Mouse (Mus musculus): ENCODE data around the gene 4930402F06Rik. TPM values are rescaled to one million over a fixed set of nuclear protein-coding genes. Genes with fewer than 3 reads are reported as not detected.
A peak's percentile ranks its signal among the peaks of the same experiment; 100 is the strongest.

4930402F06Rik gene
- polyA plus RNA-seq, 1 experiment from 2014 or later: not detected

- H3K36me3 ChIP-seq (ENCODE audit: insufficient read depth, low read length): no peaks in the 10 kb centered on the region
- H3K4me1 ChIP-seq (replicated peaks; ENCODE audit: insufficient read depth, low read length): peaks cover 48% of the 10 kb centered on the region
- WGBS: 78% methylated on average over 6 of the region's 6 CpGs
- H3K27ac ChIP-seq: no peak overlapping the region
- DNase-seq (ENCODE audit: low spot score): no peak
- TF ChIP-seq CTCF (IDR thresholded peaks at IDR 0.05; ENCODE audit: low read depth): no peak
- no peak overlapping the region for H3K4me2 ChIP-seq (ENCODE audit: low read length)
- no peaks in the 10 kb centered on the region for H3K9me3 ChIP-seq (replicated peaks; ENCODE audit: low read length)
- H3K9ac ChIP-seq (ENCODE audit: low read depth, low read length): no peak overlapping the region
- ATAC-seq (replicated peaks; ENCODE audit: low FRiP score, low read depth): no peak
- H3K27me3 ChIP-seq (ENCODE audit: insufficient read depth, low read length): no peaks in the 10 kb centered on the region
- H3K4me3 ChIP-seq (replicated peaks; ENCODE audit: low read depth, low read length): no peak overlapping the region
Observed at GRCm38 (mm10) chr2:35442079-35442478, 45.1 kb upstream of the 4930402F06Rik start.

GRCm38 (mm10) chr2:35441419-35441818 is 44.4 kb upstream of the 4930402F06Rik start:
- Histone ChIP-seq H3K9ac (ENCODE audit: low read depth, low read length) (no peak overlapping the region), H3K4me2 (ENCODE audit: low read length) (no peak overlapping the region), H3K27me3 (ENCODE audit: insufficient read depth, low read length) (no peaks in the 10 kb centered on the region), H3K4me3 (replicated peaks; ENCODE audit: low read depth, low read length) (no peak overlapping the region), H3K27ac (no peak overlapping the region), H3K36me3 (ENCODE audit: insufficient read depth, low read length) (no peaks in the 10 kb centered on the region), H3K4me1 (replicated peaks; ENCODE audit: insufficient read depth, low read length) (peaks cover 42% of the 10 kb centered on the region), H3K9me3 (replicated peaks; ENCODE audit: low read length) (no peaks in the 10 kb centered on the region)
- TF ChIP-seq CTCF (IDR thresholded peaks at IDR 0.05; ENCODE audit: low read depth): no peak
- DNase-seq (ENCODE audit: low spot score): peak; percentile 47
- 64% methylated on average over 6 of the region's 6 CpGs for WGBS
- no peak for ATAC-seq (replicated peaks; ENCODE audit: low FRiP score, low read depth)

GRCm38 (mm10) chr2:35440480-35440879 is 43.5 kb upstream of the 4930402F06Rik start:
- H3K4me1 ChIP-seq (replicated peaks; ENCODE audit: insufficient read depth, low read length): peaks cover 32% of the 10 kb centered on the region
- no peak for TF ChIP-seq CTCF (IDR thresholded peaks at IDR 0.05; ENCODE audit: low read depth)
- H3K9ac ChIP-seq (ENCODE audit: low read depth, low read length): no peak overlapping the region
- no peak overlapping the region for H3K4me2 ChIP-seq (ENCODE audit: low read length)
- H3K9me3 ChIP-seq (replicated peaks; ENCODE audit: low read length): no peaks in the 10 kb centered on the region
- H3K4me3 ChIP-seq (replicated peaks; ENCODE audit: low read depth, low read length): no peak overlapping the region
- H3K36me3 ChIP-seq (ENCODE audit: insufficient read depth, low read length): no peaks in the 10 kb centered on the region
- DNase-seq (ENCODE audit: low spot score) (no peak), ATAC-seq (replicated peaks; ENCODE audit: low FRiP score, low read depth) (no peak)
- no peak overlapping the region for H3K27ac ChIP-seq
- H3K27me3 ChIP-seq (ENCODE audit: insufficient read depth, low read length): no peaks in the 10 kb centered on the region
- WGBS: 90% methylated on average over 3 of the region's 3 CpGs

GRCm38 (mm10) chr2:35437796-35438195 is 40.8 kb upstream of the 4930402F06Rik start:
- 96% methylated on average over 2 of the region's 2 CpGs for WGBS
- H3K4me1 ChIP-seq (replicated peaks; ENCODE audit: insufficient read depth, low read length): peaks cover 34% of the 10 kb centered on the region
- no peak overlapping the region for H3K4me2 ChIP-seq (ENCODE audit: low read length)
- H3K9me3 ChIP-seq (replicated peaks; ENCODE audit: low read length): no peaks in the 10 kb centered on the region
- H3K27ac ChIP-seq: no peak overlapping the region
- ATAC-seq (replicated peaks; ENCODE audit: low FRiP score, low read depth): no peak
- H3K27me3 ChIP-seq (ENCODE audit: insufficient read depth, low read length): no peaks in the 10 kb centered on the region
- no peaks in the 10 kb centered on the region for H3K36me3 ChIP-seq (ENCODE audit: insufficient read depth, low read length)
- no peak for TF ChIP-seq CTCF (IDR thresholded peaks at IDR 0.05; ENCODE audit: low read depth)
- no peak overlapping the region for H3K4me3 ChIP-seq (replicated peaks; ENCODE audit: low read depth, low read length)
- H3K9ac ChIP-seq (ENCODE audit: low read depth, low read length): no peak overlapping the region
- DNase-seq (ENCODE audit: low spot score): no peak

- peaks cover 26% of the 10 kb centered on the region; the same call in 1 of the 2 replicates for H3K4me1 ChIP-seq (replicated peaks; ENCODE audit: insufficient read depth, low read length)
- ATAC-seq (replicated peaks; ENCODE audit: low FRiP score, low read depth) (0 out of 2 replicates have a peak, but pooled peaks have one; percentile 25), DNase-seq (ENCODE audit: low spot score) (no peak)
- H3K4me2 ChIP-seq (ENCODE audit: low read length): no peak overlapping the region
- no peak for TF ChIP-seq CTCF (IDR thresholded peaks at IDR 0.05; ENCODE audit: low read depth)
- 58% methylated on average over 6 of the region's 6 CpGs for WGBS
- H3K36me3 ChIP-seq (ENCODE audit: insufficient read depth, low read length): no peaks in the 10 kb centered on the region
- H3K9me3 ChIP-seq (replicated peaks; ENCODE audit: low read length): no peaks in the 10 kb centered on the region
- 0 out of 2 replicates have a peak overlapping the region, but pooled peaks have one; percentile 1 for H3K27ac ChIP-seq
- H3K27me3 ChIP-seq (ENCODE audit: insufficient read depth, low read length): no peaks in the 10 kb centered on the region
- H3K9ac ChIP-seq (ENCODE audit: low read depth, low read length): no peak overlapping the region
- H3K4me3 ChIP-seq (replicated peaks; ENCODE audit: low read depth, low read length): no peak overlapping the region
Observed at GRCm38 (mm10) chr2:35434576-35435123, 37.7 kb upstream of the 4930402F06Rik start.

- no peak overlapping the region for H3K4me2 ChIP-seq (ENCODE audit: low read length)
- DNase-seq (ENCODE audit: low spot score) (no peak), ATAC-seq (replicated peaks; ENCODE audit: low FRiP score, low read depth) (no peak)
- H3K9ac ChIP-seq (ENCODE audit: low read depth, low read length): no peak overlapping the region
- no peak for TF ChIP-seq CTCF (IDR thresholded peaks at IDR 0.05; ENCODE audit: low read depth)
- no peaks in the 10 kb centered on the region for H3K27me3 ChIP-seq (ENCODE audit: insufficient read depth, low read length)
- no peaks in the 10 kb centered on the region for H3K9me3 ChIP-seq (replicated peaks; ENCODE audit: low read length)
- no peak overlapping the region for H3K4me3 ChIP-seq (replicated peaks; ENCODE audit: low read depth, low read length)
- no peaks in the 10 kb centered on the region for H3K36me3 ChIP-seq (ENCODE audit: insufficient read depth, low read length)
- WGBS: 33% methylated on average over 4 of the region's 4 CpGs
- H3K27ac ChIP-seq: peak overlapping the region; percentile 69
- peaks cover 26% of the 10 kb centered on the region; the same call in 1 of the 2 replicates for H3K4me1 ChIP-seq (replicated peaks; ENCODE audit: insufficient read depth, low read length)
Observed at GRCm38 (mm10) chr2:35433428-35433827, 36.5 kb upstream of the 4930402F06Rik start.
